Mouse (Mus musculus) ES-Bruce4 (cell line): ENCODE measurements around the gene Rassf3.

Experiments used
- CTCF ChIP-seq: IDR thresholded peaks from one replicate; pipeline ENCODE4 v1.8.1; 2011; ENCODE audit warnings: low read depth, low read length
- EP300 ChIP-seq: IDR thresholded peaks from 2 replicates; pipeline ENCODE4 v1.6.1; 2011; ENCODE audit warnings: low read depth, low read length; ENCODE audit not compliant: insufficient read depth
- POLR2A ChIP-seq: IDR thresholded peaks from one replicate; pipeline ENCODE4 v1.8.1; 2011; ENCODE audit warnings: low read length; ENCODE audit not compliant: insufficient read depth

- TF ChIP-seq POLR2A (no peak), CTCF (no peak), EP300 (no peak)
These were observed 81.9 kb downstream of the Rassf3 start for GRCm38 (mm10) chr10:121394270-121394669.
